Mouse (Mus musculus): Measurements from ENCODE around the gene Adcyap1r1.

GRCm38 (mm10) chr6:55451771-55452371 is at the start of gene Adcyap1r1:
- TF ChIP-seq POLR2A (IDR thresholded peaks at IDR 0.05; ENCODE audit: borderline replicate concordance, control insufficient read depth, low read depth, low read length) (no peak), CTCF (IDR thresholded peaks at IDR 0.05; ENCODE audit: control insufficient read depth, insufficient read depth, low read length) (no peak)

Data from bone marrow, adult 2 months (tissue).